Mouse (Mus musculus) regulatory T cell (primary cell): Measurements from ENCODE around the gene Lrrc8d.

Experiments
- in situ Hi-C: fragments of 300-600 bp; cut with MboI, MseI; formaldehyde crosslinking; loops from one replicate; pipeline ENCODE4 v1.15.1; 2025; ENCODE audit warnings: high pct_unique_total_duplicates

Gene Lrrc8d

DNA sequence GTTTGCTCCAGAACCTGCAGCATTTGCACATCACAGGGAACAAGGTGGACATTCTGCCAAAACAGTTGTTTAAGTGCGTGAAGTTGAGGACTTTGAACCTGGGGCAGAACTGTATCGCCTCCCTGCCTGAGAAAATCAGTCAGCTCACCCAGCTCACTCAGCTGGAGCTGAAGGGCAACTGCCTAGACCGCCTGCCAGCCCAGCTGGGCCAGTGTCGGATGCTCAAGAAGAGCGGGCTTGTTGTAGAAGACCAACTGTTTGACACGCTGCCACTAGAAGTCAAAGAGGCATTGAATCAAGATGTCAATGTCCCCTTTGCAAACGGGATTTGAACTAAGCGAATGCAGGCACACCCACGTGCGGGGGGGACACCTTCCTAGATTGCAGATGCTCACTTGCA, 114.2 kb downstream of the Lrrc8d start:
- in situ Hi-C loops, result no loop called here

DNA sequence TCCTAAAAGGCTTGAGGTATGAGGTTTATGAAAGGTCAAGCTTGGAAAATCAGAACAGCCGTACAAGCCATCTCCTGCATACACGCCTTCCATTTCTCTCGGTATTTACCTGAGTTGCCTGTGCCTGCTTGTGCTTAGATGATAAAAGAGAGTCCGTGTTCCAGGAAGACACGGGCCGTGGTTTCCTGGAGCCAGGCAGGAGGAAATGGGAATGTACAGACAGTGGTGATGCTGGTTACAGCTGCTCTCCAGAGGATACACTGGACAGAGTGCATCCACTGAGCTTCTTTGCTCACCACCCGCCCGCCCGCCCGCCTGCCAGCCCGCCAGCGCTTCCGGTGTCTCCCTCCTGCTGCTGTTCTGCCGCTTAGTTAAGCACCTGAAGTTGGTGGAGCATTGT, 116.3 kb downstream of the Lrrc8d start:
- in situ Hi-C loops, result no loop called here

DNA sequence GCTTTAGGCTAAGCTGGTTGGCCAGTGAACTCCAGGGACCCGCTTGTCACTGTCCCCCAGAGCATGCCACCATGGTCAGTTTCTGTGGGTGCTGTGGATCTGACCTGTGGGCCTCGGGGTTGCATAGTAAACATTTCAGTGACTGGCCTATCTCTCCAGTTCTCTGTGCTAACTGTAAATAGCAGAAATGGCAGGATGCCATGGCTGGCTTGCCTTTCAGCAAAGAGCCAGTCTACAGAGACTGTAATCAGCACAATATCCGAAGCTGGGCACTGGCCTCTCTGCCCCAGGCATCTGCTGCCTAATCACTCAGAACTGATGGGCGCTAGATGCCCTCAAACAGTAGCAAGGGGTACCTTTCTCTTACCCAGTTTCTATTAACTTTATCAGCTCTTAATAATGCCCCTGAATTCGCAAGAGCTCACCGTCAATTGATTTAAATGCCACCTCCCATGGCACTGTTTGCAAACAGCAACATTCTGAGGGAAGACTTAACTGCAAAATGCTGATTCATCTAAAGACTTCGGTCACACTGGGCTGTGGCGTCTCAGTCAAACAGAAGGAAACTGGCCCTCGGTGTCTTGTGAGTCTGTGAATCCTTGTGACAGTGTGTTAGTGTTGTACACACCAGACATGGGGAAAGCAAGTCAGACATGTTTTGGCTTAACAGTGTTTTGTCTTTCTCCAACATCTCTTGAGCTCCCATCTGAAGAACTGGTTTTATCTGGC, 117.6 kb downstream of the Lrrc8d start:
- in situ Hi-C loops, result no loop called here

DNA sequence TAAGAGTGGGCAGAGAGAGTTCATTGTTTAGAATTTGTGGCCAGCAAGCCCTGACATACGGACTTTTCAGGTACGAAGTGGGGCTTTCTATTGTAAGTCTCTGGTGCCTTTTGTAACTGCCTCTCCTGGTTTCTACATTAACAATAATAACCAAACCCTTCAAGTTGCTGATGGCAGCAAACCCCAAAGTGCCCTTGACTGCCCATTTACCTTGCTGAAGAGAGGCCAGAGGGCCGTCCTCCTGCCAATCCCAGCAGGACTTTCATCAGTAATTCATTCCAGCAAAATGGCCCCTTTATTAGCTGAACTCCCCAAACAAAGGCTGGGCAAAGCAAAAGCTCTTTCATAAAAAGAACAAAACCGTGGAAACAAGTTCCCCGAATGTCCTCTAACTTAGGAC, 118.6 kb downstream of the Lrrc8d start:
- in situ Hi-C loops, result no loop called here

DNA sequence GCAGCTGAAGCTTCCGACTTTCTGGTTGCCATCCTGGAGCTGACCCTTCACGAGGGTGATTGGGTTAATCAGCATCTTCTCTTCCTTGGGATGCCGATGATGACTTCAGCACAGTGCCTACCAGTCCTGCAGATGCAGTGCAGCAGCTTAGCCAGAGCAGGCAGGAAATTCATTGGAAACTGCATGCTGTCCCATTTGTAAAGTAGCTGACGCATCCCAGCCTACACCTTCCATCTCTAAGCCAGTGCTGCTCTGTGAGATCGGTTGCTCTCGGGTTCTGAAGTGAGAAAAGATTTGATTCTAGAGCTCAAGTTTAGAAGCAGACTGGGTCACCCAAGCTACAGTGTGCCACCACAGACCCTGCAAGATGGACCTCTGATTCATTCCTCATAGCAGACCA, 121.6 kb downstream of the Lrrc8d start:
- in situ Hi-C loops, result no loop called here

DNA sequence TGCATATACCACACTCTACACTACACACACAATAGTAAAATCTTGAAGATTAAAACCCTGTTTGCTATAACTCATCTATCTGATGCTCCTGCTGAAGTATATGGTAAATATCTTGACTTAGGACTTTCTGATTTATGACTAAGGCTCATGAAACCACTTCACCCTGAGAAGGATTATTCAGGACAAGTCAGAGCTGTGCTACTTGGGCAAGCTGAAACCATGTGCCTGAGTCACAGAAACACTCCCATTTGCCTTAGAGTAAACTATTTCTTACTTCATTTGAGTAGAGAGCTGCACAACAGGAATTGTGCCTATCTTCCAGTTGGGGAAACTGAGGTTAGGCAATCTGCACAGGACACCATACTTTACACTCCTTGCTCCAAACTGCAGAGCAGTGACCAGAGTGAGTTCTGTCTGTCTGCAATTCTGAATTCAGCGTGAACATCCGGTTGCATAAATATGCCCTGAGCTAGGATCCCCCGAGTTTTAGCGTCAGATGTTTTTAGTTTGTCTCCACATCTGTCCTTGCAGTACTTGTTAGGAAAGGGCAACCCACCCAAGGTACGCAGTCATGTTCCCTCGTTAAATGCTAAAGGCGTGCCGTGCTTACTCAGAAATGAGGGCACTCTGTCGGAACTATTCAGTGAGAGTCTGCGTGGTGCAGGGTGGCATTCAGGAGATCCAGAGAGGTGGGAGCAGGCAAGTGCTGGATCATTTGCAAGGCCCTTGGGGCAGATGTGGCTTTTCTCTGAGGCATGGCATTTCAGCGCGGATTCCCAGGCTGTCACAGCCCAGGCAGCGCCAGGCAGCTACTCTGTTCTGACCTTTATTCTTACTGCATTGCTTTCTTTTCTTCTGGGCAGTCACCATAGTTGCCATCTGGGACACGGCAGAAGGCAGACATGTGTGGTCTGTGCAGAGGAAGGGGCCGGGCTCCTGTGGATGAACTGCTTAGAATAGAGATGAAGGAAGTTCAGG, 123.0 kb downstream of the Lrrc8d start:
- in situ Hi-C loops, result no loop called here

DNA sequence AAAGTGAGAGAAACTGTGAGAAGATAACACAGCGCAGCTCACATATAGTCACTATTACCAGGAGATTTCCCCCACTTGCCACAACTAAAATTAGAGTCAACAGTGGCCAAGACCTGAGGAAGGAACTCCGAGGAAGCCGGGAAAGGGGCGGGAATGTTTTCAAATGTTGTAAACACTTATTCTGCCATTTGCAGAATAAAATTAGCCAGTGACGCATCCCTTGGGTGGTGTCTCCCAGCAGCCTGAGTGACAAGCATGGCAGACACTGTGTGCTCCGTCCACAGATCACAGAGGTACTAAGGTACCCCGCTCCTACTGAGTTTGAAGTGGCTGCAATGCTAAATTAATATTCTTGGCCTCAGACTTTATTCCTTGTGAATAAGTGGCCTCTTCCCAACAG, 124.5 kb downstream of the Lrrc8d start:
- in situ Hi-C loops, result no loop called here

DNA sequence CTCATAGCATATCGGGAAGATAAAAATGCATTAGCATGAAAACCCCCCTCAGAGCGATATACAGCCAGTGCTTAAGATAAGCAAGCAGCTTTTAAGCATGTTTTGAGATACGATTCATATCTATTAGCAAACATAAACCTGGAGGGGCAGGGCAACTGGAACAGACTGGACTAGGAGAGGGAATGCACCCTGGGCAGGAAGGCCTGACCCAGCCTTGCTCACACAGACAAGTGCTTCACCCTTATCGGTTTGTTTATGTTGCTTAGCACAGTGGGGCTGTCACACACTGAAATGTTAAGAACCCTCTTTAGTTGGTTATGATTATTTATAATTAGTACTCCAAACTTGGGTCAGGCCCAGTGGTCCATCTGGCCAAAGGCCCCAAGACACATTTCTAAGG, 125.1 kb downstream of the Lrrc8d start:
- in situ Hi-C loops, result no loop called here

DNA sequence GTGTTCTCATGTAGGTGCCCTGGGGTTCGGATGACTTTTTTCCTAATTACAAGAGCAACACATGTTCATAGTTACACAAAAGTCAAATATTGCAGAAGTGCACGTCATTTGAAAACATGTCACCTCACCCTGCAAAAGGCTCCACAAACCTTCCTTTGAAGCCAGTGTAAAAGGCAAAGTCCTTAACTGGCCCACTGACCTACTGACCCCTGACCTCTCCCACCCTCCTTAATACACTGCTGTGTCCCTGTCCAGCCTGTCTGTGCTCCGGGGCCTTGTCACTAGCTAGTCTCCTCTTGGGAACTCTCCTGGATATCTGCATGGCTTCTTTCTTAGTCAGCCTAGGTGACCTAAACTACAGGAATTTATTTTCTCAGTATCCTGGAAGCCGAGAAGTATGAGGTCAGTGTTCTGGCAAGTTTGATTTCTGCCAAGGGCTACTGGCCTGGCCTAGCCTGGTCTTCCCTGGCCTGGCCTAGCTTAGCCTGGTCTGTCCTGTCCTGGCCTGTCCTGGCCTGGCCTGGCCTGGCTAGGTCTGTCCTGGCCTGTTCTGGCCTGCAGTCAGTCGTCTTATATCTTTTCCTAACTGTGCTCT, 127.2 kb downstream of the Lrrc8d start:
- in situ Hi-C loops, result no loop called here

DNA sequence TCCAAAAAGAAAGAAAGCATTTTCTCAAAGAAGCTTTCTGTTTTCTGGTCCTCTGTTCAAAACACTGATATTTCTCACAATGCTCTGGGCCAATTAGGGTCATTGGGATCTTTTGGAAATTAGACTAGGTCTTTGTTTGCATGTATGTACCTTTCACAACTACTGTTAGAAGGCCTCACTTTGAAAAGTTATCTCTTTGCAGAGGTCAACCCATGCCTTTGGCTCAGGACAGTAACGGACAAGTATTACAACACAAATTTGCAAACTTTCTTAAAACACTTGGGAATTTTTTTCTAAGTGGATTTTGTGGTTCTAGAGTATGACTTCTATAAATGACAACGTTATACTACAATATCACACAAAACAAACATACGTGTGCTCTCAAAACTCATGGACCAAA, 128.3 kb downstream of the Lrrc8d start:
- in situ Hi-C loops, result no loop called here

DNA sequence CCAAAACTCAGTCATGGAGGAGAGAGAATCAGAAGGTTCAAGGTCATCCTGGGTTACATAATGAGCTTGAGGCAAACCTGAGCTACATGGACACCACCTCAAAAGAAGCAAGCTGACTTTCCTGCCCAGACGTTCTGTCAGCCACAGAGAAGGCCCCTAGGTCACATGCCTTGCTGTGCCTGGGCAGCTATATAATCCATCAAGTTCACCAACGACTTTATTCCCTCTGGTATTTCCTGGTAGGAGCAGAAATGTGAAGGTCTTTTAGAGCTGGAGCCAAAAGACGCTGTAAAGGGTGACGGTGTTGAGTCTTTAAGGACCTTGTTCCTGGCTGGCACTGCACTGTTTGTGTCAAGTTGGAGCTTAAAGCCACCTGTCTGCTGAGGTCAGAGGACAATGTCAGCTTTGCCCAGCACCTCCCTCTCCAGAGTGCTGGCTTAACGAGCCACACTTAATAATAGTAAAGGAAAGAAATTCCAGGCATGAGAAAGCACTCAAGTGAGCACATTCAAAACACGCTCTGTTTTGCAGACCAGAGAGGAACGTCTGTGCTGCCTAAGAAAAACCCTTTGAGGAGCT, 129.3 kb downstream of the Lrrc8d start:
- in situ Hi-C loops, result no loop called here

DNA sequence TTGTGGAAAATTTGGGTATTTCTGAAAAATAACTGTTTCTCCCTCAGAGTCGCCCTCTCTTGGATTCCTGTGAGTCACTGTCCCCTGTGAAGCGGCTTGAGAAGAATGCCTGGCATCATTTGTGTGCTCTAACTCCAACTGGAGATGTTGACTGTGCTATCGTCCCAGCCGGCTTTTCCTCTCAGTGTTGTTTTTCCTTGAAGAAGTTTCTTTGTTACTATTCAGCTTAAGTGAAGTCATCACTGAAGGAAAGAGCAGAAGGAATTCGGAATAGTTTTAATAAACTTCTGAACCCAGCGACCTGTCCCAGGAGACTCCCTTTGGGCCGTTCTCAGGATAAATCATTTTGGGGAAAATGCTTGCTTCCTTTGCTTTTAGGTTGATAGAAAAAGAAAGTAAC, 132.4 kb downstream of the Lrrc8d start:
- in situ Hi-C loops, result no loop called here

DNA sequence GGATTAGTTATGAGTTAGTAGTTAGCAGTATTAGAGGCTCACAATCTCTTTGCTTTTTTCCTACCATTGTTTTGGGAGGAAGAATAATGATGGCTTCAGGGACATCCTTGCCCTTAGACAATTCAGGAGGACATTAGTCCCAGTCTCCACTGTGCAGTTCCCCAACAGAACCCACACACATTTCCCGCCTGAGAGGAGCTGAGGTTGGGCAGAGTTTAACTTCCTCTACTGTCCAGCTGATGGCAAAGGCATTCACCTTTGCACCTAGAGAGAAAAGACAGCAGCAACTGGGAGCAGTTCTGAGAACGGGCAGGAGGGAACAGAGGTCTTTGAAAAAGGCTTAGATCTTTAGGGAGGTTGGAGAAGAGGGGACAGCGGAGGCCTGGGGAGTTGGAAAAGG, 134.2 kb downstream of the Lrrc8d start:
- in situ Hi-C loops, result no loop called here

DNA sequence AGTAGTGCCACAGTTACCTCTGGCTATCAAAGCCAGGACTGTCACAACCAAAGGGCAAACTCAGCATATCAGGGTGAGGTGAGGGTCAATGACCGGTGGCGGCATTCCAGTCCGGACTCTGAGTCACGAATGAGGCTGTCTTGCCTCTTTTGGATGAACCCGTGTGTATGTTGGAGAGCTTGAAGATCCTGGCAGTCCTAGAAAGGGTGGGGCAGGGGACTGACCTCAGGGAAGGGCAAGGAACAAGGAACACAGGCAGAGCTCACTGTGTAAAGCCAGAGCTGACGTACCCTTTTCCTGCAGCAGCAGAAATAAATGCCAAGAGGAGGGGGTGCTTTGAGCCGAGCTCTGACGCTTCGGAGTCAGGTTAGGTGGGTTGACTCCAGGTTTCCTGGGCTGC, 136.2 kb downstream of the Lrrc8d start:
- in situ Hi-C loops, result no loop called here

DNA sequence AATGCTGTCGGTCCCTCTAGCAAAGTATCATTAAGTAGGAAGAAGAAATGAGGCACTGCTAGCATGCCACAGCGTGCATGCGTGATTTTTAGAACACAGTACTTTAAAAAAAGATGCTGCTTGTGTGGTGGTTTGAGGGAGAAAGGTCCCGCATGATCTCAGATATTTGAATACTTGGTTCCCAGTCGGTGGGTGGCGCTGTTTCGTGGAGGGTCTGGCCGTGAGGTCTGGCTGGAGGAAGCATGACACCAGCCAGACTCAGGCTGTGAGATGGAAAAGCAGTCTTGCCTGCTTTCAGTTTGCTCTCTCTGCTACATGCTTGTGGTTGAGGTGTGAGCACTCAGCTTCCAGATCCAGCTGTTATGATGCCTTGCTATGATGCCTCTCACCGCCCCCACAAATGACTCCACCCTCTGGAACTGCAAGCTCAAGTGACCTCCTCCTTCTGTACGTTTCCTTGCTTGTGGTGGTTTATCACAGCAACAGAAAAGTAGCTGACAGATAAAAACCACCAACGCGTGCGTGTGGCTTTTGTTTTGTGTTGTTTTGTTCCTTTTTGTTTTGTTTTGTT, 140.1 kb downstream of the Lrrc8d start:
- in situ Hi-C loops, result no loop called here

DNA sequence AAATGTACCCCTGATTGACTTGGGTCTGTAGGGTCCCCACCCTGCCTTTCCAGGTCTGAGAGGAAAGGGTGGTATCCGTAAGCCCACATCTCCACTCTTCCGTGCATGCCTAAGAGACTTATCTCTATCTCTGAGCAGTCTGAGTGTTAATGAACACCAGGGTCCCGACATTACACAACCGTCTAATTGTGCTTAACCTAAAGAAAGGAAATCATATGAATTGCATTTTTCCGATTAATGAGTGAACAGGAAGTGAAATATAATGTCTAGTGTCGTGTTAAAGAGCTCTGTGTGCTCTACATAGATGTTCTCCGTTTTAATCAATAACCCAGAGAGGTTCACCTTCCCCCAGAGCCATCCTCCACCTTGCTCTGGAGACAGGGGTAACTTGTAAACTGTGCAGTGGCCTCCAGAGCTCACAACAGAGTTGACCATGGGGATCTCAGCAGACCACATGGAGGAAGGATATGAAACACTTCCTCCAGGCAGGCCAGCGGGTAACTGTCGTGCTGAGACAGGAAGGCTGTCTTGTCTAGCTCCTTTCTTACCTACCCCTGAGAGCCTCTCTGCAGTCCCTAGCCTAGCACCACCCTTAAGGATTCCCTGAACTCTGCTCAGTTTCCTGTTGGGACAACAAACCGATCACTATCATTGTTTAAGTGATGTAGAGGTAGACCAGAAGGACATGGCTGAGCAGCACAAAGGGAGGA, 144.4 kb downstream of the Lrrc8d start:
- in situ Hi-C loops, result no loop called here

DNA sequence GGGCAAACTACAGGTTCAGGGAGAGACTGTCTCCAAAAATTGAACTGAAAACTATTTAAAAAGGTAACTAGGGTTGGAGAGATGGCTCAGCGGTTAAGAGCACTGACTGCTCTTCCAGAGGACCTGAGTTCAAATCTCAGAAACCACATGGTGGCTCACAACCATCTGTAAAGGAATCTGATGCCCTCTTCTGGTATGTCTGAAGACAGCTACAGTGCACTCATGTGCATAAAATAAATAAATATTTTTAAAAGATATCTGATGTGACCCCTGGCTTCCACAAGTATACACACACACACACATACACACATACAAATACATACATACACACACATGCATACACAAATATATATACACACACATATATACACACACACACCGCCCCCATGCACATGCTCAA, 145.3 kb downstream of the Lrrc8d start:
- in situ Hi-C loops, result no loop called here

DNA sequence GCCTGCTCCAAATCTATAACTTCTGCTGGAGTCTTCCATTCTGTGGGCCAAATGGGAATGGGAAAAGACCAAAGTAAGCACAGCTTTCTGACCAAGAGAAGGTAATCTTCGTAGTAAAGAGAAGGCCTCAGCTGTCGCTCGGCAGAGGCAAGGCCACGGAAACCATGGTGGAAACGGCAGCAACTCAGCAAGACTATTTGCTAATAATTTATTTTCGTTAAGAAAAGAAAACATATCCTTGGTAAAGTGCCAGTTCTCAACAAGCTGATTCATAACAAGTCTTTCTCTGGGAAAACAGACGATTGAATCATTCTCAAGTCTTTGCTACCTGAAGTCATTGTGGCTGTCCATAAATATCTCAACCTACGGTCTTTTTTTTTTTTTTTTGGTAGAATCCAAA, 148.0 kb downstream of the Lrrc8d start:
- in situ Hi-C loops, result no loop called here

DNA sequence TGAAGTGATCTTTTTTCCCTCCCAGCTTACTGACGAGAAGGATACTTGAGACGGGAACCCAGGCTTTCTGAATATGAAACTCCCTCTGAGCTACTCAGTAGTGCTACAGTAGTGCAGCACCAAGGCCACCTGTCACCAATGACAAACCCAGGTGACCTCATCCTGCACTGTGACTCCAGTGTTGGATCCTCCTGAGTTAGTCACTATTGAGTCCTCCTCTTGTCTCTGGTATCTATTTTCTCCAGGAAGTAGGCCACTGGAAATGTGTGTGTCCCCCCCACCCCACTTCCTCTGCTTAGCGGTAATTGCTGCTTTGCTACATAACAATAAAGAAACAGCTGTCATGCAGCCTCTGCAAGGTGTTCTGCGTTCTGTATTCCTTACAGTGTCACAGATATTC, 149.5 kb downstream of the Lrrc8d start:
- in situ Hi-C loops, result no loop called here

DNA sequence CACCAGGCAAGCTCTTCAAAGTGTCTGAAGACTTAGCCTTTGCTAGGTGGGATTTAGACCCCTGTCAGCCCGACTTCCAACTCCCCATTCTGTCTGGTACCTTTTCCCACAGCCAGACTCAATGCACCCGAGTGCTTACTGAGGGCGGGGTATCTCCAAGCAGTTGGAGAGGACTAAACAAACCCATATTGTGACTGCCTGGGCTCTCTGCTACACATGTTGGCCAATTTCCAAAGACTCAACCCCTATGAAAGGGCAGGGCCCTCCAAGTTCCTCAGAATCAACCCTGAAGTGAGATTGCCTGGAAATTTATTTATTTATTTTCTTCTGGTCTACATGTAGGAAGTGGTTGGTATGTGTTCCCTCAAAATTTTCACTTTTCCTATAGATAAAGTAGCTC, 149.9 kb downstream of the Lrrc8d start:
- in situ Hi-C loops, result loop anchor here (5.0 kb wide), 1 partner anchor 92 kb away; no protein-coding TSS in a partner anchor

DNA sequence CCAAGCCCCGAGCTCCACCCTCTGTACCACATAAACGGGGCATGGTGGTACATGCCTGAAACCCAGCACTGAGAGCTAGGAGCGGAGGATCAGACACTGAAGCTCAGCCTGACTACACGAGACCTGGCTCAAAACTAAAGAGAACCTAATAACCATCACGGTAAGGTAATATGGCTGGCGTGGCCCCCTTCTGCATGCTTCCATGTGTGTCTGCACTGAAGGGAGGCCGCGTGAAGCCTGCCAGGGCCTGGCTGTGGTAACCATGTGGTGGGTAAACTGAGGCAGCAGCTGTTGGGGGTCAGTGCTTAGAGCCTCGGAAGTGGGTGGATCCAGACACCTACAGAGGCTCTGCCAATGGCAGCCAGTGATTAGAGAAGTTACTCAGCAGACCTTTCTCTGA, 153.5 kb downstream of the Lrrc8d start:
- in situ Hi-C loops, result loop anchor here (5.0 kb wide), 1 partner anchor 96 kb away; no protein-coding TSS in a partner anchor
